Mouse (Mus musculus): ENCODE results near the gene Pkp3. TPM values are rescaled to one million over a fixed set of nuclear protein-coding genes. Genes with fewer than 3 reads are reported as not detected.
A peak's percentile ranks its signal among the peaks of the same experiment; 100 is the strongest.

Pkp3 gene
- total and polyA plus RNA-seq, 3 experiments, result not detected

DNA sequence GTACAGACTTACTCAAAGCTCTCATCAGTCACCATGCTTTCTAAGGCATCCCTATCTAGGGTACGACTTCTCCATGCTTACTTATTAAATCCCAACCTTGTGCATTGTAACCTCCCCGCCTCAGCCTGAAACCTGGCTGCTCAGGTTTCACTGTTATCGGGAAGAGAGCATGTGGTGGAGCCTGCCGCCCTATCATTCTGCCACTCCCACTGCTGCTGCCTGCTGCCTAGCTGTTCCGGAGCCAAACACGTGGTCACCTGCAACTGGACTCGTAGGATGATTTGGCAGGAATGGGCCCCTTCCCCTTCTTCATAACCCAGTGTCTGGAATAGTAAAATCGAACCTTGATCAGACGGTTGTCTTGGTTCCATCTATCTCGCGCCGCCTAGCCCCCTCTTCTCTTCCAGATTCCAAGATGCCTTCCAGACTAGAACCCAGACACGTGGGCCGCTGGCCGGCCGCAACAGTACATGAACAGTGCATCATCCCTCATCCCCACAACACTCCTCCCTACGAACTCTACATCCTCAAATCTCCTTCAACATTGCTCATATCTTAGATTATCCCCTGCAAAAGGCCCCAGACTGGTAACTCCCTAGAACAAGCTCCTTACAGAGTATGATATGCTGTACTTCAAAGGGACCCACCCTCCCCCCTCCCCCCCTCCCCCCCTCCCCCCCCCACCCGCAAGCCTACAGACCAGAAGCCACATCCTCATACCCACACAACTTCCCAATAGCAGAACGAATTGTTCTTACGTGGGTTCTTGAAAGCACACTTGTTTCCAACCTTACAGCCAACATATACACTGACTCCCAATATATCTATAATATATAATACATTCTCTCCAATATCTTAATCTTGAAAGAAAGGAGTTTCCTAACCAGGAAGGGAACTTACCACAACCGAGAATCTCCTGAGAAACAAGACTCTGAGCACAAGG, 39.7 kb upstream of the Pkp3 start (continued):
- TF ChIP-seq GABPA (IDR thresholded peaks at IDR 0.05; ENCODE audit: low read depth, low read length) (no peak), POLR2AphosphoS2 (IDR thresholded peaks at IDR 0.05; ENCODE audit: low read length) (no peak), UBTF (IDR thresholded peaks at IDR 0.05; ENCODE audit: borderline replicate concordance, insufficient read depth, low read depth, low read length) (no peak), ZC3H11A (IDR thresholded peaks at IDR 0.05; ENCODE audit: low read depth, low read length) (no peak), POLR2A (IDR thresholded peaks at IDR 0.05; ENCODE audit: control insufficient read depth in 1 of 2, insufficient read depth in 1 of 2, low read depth in 1 of 2, low read length in 2 of 2, poor library complexity in 1 of 2) (no peak), TBP (IDR thresholded peaks at IDR 0.05; ENCODE audit: low read depth, low read length) (0 out of 2 replicates have a peak, but pooled peaks have one; percentile 17), NRF1 (IDR thresholded peaks at IDR 0.05; ENCODE audit: insufficient read depth, low read depth, low read length, poor library complexity, severe bottlenecking) (no peak), GATA1 (IDR thresholded peaks at IDR 0.05; ENCODE audit: low read depth, low read length) (0 out of 2 replicates have a peak, but pooled peaks have one; percentile 29), SIN3A (IDR thresholded peaks at IDR 0.05; ENCODE audit: low read length) (no peak; the same call in none of the 2 replicates), SMC3 (IDR thresholded peaks at IDR 0.05; ENCODE audit: low read depth, low read length) (no peak), BHLHE40 (IDR thresholded peaks at IDR 0.05; ENCODE audit: borderline replicate concordance, low read depth, low read length) (peak; percentile 13; the same call in 1 of the 2 replicates), ETS1 (IDR thresholded peaks at IDR 0.05; ENCODE audit: low read depth, low read length) (peak; percentile 44; the same call in 1 of the 2 replicates), MYC (IDR thresholded peaks at IDR 0.05; ENCODE audit: low read depth, low read length) (peak; percentile 98)

DNA sequence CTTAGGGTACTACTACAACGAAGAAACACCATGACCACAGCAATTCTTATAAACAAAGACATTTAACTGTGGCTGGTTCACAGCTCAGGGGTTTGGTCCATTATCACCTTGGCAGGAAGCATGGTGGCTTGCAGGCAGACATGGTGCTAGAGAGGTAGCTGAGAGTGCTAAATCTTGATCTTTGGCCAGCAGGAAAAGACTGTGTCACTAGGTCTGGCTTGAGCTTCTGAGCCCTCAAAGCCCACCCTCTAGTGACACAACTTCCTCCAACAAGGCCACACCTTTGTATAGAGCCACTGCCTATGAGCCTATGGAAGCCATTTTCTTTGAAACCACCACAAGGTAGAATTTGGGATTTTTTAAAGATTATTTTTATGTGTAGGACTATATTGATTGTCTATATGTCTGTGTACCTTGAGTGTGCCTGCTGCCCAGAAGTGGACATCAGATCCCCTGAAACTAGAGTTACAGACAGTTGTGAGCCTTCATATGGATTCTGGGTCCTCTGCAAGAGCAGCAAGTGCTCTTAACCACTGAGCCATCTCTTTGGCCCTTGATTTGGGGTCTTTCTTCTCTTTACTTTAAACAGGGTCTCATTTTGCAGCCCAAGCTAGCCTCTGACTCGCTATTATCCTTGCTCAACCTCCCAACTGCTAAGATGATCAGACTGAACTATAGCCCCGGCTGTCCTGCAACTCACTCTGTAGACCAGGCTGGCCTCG, 38.5 kb upstream of the Pkp3 start:
- H3K4me1 ChIP-seq (ENCODE audit: control insufficient read depth in 1 of 2, insufficient read depth in 2 of 2, low read length in 2 of 2), result peaks cover 8 to 19% of the 10 kb centered on the region in 2 experiments
- H3K27me3 ChIP-seq (ENCODE audit: control insufficient read depth in 1 of 2, insufficient read depth in 2 of 2, low read length in 2 of 2), result 0 out of 4 replicates have a peak, but pooled peaks cover 0 to 1% of the 10 kb centered on the region in 2 experiments
- TF ChIP-seq EP300 (IDR thresholded peaks at IDR 0.05; ENCODE audit: low read depth in 1 of 2, low read length in 2 of 2) (no peak), ZC3H11A (IDR thresholded peaks at IDR 0.05; ENCODE audit: low read depth, low read length) (no peak)
- peak; percentile 20 for DNase-seq (ENCODE audit: low read depth, low spot score)
- no peaks in the 10 kb centered on the region for H3K79me2 ChIP-seq (ENCODE audit: control insufficient read depth, insufficient read depth, low read length, poor library complexity)
- peaks cover 0 to 15% of the 10 kb centered on the region in 2 experiments; a peak in 2 of 4 replicates for H3K36me3 ChIP-seq (ENCODE audit: control insufficient read depth in 1 of 2, insufficient read depth in 2 of 2, low read length in 2 of 2)
- no peaks in the 10 kb centered on the region for H3K9me3 ChIP-seq (replicated peaks; ENCODE audit: insufficient read depth, low read length)
- no peak overlapping the region for H3K27ac ChIP-seq (ENCODE audit: control insufficient read depth, low read depth, low read length)
- no peak overlapping the region for H3K9ac ChIP-seq (ENCODE audit: control insufficient read depth, low read depth, low read length, poor library complexity, severe bottlenecking)
- H3K4me3 ChIP-seq (ENCODE audit: control insufficient read depth in 1 of 2, insufficient read depth in 1 of 2, low read depth in 2 of 2, low read length in 2 of 2), result no peak overlapping the region

Data from MEL (cell line).